Mouse (Mus musculus) embryo, embryonic 10.5 days (tissue): ENCODE results near the gene Hmces.
"Not testable (repeated sequence)": the region's sequence is repeated elsewhere in the genome, so short reads cannot be mapped to it uniquely, and the experiment has no call there.

ENCODE experiments used
- DNase-seq: peaks from one replicate; pipeline ENCODE4 v3.0.0-alpha.2; 2015; ENCODE audit warnings: low spot score

The Hmces gene

DNA sequence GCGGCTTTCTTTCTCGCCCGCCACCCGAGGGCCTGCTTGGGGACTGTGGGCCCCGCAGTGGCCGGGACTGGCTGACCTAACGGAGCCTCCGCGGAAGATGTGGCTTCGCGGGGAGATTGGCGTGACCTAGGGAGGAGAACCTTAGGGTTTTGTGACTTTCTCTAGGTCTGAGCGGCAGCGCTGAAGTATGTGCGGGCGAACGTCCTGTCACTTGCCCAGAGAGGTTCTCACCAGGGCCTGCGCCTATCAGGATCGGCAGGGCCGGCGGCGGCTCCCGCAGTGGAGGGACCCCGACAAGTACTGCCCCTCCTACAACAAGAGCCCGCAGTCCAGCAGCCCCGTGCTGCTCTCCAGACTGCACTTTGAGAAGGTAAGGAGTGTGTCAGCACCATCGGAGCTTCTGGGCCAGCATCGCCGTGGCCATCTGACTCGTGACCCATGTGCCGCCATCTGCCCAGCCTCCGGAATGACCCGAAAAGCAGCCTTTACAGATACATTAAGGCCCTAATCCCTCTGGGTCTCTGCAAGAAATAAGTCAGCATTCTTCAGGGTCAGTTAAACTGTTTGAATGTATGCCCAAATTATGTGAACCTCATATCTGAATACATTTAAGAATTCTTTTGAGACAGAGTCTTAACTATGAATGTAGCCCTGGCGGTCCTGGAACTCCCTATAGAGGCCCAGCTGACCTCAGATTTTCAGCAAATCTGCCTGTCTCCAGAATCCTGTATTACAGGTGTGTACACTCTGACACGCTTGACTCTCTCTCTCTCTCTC, 779 bp downstream of the Hmces start:
- DNase-seq: peak; percentile 58

- no peak for DNase-seq
Measured at GRCm38 (mm10) chr6:87915939-87916338, 2.2 kb downstream of the Hmces start.

- DNase-seq: no peak
Measured at GRCm38 (mm10) chr6:87921201-87921600, 7.5 kb downstream of the Hmces start.

- DNase-seq: no peak
Measured at GRCm38 (mm10) chr6:87923624-87924023, 9.9 kb downstream of the Hmces start.

DNA sequence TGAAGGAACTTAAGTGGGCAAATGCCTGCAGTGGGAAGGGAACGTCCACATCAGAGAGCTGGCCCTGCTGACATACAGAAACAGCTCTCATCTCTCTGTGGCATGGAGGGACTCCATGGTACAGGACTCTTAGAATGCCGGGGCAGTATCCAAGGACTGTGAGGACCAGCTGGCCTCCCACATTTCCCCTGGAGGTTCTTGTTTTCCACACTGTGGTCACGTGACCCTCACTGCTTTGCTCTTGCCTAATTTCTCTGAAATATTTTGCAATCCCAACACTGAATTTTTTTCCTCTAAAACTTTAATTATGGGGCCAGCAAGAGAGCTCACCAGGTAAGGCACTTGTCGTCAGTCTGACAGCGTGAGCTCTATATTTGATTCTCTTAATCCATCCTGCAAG, 21.3 kb downstream of the Hmces start:
- no peak for DNase-seq

DNA sequence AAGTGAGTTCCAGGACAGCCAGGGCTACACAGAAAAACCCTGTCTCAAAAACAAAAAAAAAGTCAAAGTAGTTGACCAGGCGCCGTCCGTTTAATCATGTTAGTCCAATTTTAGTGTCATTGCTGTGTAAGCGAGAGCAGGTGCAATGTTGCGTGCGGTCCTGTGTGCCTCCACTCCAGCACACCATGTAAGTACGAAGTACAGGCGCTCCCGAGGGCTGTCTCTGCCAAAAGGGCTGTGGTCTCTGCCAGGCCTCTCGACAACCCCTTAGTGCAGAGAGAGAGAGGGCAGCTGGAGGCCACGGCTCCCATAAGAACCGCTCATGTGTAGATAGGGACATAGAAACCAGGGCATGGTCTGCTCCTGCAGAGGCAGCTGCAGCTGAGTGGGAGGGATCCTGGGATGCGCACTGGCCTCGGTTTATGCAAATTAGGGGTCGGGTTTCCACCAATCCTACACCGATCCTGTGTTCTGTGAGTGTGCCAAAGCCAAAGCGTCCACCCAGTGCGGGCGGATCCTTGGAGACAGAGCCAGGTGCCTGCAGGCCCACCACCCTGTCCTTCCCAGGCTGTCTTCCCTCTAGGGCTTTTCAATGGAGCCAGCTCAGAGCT, 23.5 kb downstream of the Hmces start:
- DNase-seq: peak; percentile 86

- DNase-seq: no peak
Measured at GRCm38 (mm10) chr6:87938941-87939340, 25.2 kb downstream of the Hmces start.

DNA sequence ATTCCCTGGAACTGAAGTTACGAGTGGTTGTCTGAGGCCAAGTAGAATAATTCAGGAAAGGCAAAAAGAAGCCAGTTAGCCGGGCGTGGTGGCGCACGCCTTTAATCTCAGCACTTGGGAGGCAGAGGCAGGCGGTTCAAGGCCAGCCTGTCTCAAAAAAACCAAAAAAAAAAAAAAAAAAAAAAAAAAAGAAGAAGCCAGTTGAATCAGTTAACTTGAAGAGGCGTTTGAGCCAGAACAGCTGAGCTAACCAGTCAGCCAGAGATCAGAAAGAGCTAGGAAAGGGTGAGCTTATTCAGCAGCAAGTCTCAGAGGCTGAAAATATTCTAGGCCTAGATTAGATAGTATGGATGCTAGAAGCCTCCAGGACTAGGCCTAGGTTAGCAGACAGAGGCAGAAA, 28.4 kb downstream of the Hmces start:
- no peak for DNase-seq

- DNase-seq: not testable (repeated sequence)
Measured at GRCm38 (mm10) chr6:87962457-87962856, 48.7 kb downstream of the Hmces start.

DNA sequence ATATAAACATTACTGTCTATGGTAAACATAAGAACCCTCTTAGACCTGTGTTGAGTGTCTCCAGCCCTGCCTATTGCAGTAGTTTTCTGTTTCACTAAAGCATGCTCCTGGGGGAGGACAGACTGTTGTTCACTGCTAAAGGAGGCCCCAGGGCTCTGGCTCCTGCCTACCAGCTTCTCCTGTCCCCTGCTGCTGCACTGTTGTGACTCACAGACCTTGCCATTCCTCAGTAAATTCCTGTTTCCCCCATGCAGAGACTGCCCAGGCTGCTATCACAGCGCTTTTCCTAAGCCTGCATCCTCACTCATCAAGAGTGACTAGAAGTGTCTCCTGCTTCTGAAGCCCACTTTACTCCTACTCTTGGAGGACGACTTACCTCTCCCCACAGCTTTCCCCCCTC, 56.3 kb downstream of the Hmces start:
- DNase-seq: no peak

- DNase-seq: no peak
Measured at GRCm38 (mm10) chr6:87979728-87980127, 66.0 kb downstream of the Hmces start.

DNA sequence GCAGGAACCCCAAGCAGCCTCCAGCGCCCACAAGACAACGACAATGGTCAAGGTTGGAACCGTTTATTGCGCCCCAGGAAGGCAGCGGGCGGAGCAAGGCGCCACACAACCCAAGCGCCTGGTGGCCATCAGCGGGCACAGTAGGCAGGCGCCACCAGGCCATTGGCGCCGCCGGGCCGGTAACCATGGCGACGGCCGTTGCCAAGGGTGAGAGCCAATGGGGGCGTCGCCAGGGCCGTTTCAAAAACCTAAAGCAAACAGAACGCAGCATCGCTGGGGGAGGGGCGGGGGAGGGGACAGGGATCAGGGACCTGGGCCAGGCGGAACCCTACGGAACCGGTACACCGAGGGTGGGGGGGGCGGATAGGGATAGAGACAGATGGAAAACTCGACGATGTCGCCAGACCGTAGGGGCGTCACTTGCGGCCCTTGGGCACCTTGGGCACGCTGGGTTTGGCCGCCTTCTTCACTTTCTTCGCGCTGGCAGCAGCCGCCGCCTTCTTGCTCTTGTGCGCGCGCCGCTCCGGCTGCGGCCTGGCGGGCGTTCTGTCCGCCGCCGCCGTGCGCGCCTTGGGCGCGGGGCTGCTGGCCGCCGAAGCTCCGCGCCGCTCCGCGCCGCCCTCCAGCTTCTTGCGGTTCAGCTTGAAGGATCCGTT, 66.8 kb downstream of the Hmces start:
- peak; percentile 95 for DNase-seq

DNA sequence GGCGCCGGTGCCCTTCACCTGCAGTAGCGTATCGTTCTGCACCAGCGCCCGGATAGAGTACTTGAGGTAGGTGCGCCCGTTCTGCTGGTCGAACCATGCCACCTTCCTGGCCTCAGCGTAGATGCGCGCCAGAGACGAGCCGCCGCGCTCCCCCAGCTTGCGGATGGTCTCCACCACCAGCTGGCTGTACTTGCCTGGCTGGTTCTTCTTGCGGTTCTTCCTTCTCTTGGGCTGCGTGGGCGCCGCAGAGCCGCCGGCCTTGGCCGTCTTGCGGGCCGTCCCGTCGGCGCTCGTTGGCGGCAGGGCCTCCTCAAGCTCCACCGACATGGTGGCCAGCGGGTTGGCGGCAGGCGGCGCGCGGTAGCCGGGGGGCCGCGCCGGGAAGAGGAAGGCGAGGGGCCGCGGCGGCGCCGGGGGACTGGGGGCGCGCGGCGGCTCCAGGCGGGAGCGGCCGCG, 67.3 kb downstream of the Hmces start:
- DNase-seq: no peak

DNA sequence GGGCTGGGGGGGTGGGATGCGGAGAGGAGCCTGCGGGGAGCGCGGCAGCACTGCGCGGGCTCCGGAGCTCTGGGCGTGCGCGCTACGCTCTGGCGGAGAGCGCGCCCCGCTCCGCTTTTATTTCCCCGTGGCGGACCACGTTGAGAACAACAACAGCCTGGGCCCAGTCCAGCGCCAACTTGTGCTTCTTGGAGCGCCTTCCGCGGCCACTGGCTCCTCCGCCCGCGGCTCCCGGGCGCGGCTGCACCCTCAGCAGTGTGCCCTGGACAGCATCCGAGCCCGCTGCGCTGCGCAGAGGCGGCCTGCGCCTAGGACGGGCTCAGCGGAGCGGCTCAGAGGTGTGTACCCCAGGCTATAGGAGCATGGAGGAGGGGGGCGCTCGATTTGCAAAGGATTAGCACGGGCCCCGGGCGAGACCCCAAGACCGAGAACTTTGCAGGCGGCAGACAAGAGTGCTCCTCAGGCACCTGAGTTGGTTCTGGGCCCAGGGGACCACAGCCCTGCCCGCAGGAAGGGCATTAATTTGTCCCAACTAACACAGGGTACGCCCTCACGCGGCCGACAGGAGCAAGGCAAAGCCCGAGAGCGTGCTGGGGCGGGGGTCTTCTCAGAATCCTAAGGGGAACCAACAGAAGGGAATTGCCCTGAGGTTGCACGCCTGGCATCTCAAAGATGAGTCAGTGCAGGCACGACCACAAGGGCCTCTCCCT, 68.0 kb downstream of the Hmces start, which contains the start of gene H1fx:
TSS of gene H1fx (minus strand) at position 91 of the 710 bp plus-strand sequence.
- DNase-seq: peak; percentile 86

- no peak for DNase-seq
Measured at GRCm38 (mm10) chr6:87982506-87982905, 68.8 kb downstream of the Hmces start.
